Mouse (Mus musculus): ENCODE measurements at regions not wholly inside any gene's neighbourhood (a gene's known extent, or its start where the extent isn't known, plus 50 kb on each side); places are given as distances from the start of the nearest gene placed in this dataset.
"Not testable (repeated sequence)": the region's sequence is repeated elsewhere in the genome, so short reads cannot be mapped to it uniquely, and the experiment has no call there.

GRCm38 (mm10) chr9:5718585-5718984 lies 373.4 kb downstream of the Casp12 start:
- DNase-seq (ENCODE audit: low read depth, low spot score), result not testable (repeated sequence)

GRCm38 (mm10) chr9:5728843-5729242 lies 383.6 kb downstream of the Casp12 start:
- DNase-seq (ENCODE audit: low read depth, low spot score), result no peak

GRCm38 (mm10) chr9:5752686-5753301 lies 407.6 kb downstream of the Casp12 start:
- DNase-seq (ENCODE audit: low read depth, low spot score), result no peak

GRCm38 (mm10) chr9:5753785-5754184 lies 408.6 kb downstream of the Casp12 start:
- DNase-seq (ENCODE audit: low read depth, low spot score), result no peak

- DNase-seq (ENCODE audit: low read depth, low spot score), result no peak
Observed at GRCm38 (mm10) chr9:5761215-5761614, 407.2 kb upstream of the Pdgfd start.

- no peak for DNase-seq (ENCODE audit: low read depth, low spot score)
Observed at GRCm38 (mm10) chr9:5769927-5770326, 398.5 kb upstream of the Pdgfd start.

- no peak for DNase-seq (ENCODE audit: low read depth, low spot score)
Observed at GRCm38 (mm10) chr9:5771158-5771557, 397.2 kb upstream of the Pdgfd start.

Measured in R1 (cell line).